Mouse (Mus musculus) intestine, postnatal 0 days (tissue): Measurements from ENCODE around the gene Oscp1. TPM values are rescaled to one million over a fixed set of nuclear protein-coding genes. Genes with fewer than 3 reads are reported as not detected.
A peak's percentile ranks its signal among the peaks of the same experiment; 100 is the strongest.

Experiments used
- ATAC-seq: fragments of 200-750 bp; cut with Nextera tagmentation; 2 replicates; pipeline ENCODE4 v1.8.0; 2017; ENCODE audit warnings: mild to moderate bottlenecking, moderate TSS enrichment, moderate library complexity
- H3K27ac ChIP-seq: fragments of 300-500 bp; sonication (generic); 2 replicates; pipeline ENCODE4 v1.5.1; 2014; ENCODE audit warnings: mild to moderate bottlenecking, low read depth, low read length, moderate library complexity
- H3K27me3 ChIP-seq: fragments of 300-500 bp; sonication (generic); replicated peaks from 2 replicates; pipeline ENCODE4 v1.6.1; 2014; ENCODE audit warnings: low read length, mixed read lengths; ENCODE audit not compliant: control insufficient read depth, insufficient read depth
- H3K36me3 ChIP-seq: fragments of 300-500 bp; sonication (generic); 2 replicates; pipeline ENCODE4 v1.6.1; 2014; ENCODE audit warnings: mild to moderate bottlenecking, moderate library complexity; ENCODE audit not compliant: control insufficient read depth, insufficient read depth
- H3K4me1 ChIP-seq: fragments of 300-500 bp; sonication (generic); replicated peaks from 2 replicates; pipeline ENCODE4 v1.6.1; 2014; ENCODE audit warnings: antibody characterized with exemption, low read length, mixed read lengths; ENCODE audit not compliant: control insufficient read depth, insufficient read depth
- H3K4me2 ChIP-seq: fragments of 300-500 bp; sonication (generic); replicated peaks from 2 replicates; pipeline ENCODE4 v1.6.1; 2014; ENCODE audit warnings: low read depth, mild to moderate bottlenecking, moderate library complexity
- H3K4me3 ChIP-seq: fragments of 300-500 bp; sonication (generic); 2 replicates; pipeline ENCODE4 v1.5.1; 2014; ENCODE audit warnings: low read depth, low read length
- H3K9ac ChIP-seq: fragments of 300-500 bp; sonication (generic); 2 replicates; pipeline ENCODE4 v1.6.1; 2014; ENCODE audit warnings: mild to moderate bottlenecking, low read depth, low read length
- H3K9me3 ChIP-seq: fragments of 300-500 bp; sonication (generic); 2 replicates; pipeline ENCODE4 v1.6.1; 2016; ENCODE audit warnings: mixed run types; ENCODE audit not compliant: control insufficient read depth
- CTCF ChIP-seq: sonication (generic); IDR thresholded peaks from 2 replicates; pipeline ENCODE4 v1.5.1; 2016; ENCODE audit warnings: low read depth, mild to moderate bottlenecking, control low read depth, antibody characterized with exemption, moderate library complexity
- whole genome bisulfite sequencing: fragments of 180-500 bp; shearing (Covaris S2); extraction: QIAGEN DNeasy Blood & Tissue Kit; methylation state at CpG from one replicate; pipeline ENCODE4 v1.1.7; 2014; 5-methylcytosine and 5-hydroxymethylcytosine counted together
- polyA plus RNA-seq: library from polyadenylated mRNA; unstranded; fragments of >200 nt; fragmentation: Nextera tagmentation; extraction: Ambion mirVana; gene quantifications from 2 replicates; pipeline ENCODE4 v1.2.1, GENCODE M21; 2015

Gene Oscp1
- polyA plus RNA-seq = 2.7 and 3.5 TPM in 2 replicates

DNA sequence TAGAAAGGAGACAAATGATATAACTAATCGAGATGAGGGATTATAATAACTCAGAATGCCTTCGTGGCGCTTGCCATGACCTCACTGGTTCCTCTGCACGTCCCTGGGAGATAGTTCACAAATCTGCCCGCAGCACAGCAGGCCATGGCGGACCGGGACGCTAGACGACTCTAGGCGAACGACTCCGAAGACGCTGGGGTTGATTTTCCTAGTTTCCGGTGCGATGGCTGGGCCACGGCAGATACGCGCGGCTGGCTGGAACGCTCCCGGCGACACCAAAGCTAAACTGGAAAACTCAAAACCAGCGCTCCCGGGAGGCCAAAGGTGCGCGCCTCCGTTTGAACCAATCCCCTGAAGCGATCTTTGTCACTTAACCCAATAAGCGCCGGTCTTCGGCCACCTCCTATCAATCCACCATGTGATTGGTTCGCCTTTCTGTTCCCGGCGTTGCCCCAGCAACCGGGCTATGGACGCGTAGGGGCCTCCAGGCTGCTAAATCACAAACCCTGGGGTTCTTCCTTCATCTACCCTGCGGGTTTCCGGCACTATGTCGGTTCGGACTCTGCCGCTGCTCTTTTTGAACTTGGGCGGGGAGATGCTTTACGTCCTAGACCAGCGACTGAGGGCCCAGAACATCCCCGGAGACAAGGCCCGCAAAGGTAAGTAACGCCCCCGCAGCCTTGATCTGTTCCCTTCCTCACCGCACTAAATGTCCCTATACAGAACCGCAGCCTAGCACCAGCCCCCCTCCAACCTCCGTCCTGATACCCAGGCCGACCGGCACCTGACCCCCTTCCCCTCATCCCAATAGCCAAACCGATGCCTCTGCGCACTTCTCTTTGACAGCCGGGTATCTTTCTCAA is at the start of gene Oscp1:
Gene Oscp1 (plus strand): TSS at position 432 of the 863 bp plus-strand sequence.
- peak within 1 kb of the TSS; percentile 62 for H3K4me3 ChIP-seq
- peak; percentile 96 for ATAC-seq
- under 1% methylated on average over 57 of the region's 57 CpGs for WGBS
- peak within 1 kb of the TSS; percentile 85 for H3K4me2 ChIP-seq
- H3K27ac ChIP-seq = no peak within 1 kb of the TSS
- no peaks in the 10 kb centered on the region; the same call in 1 of the 2 replicates for H3K4me1 ChIP-seq
- no peaks in the 10 kb centered on the region for H3K27me3 ChIP-seq
- TF ChIP-seq CTCF = no peak
- peak within 1 kb of the TSS; percentile 51 for H3K9ac ChIP-seq
- H3K9me3 ChIP-seq = no peaks in the 10 kb centered on the region
- H3K36me3 ChIP-seq = peaks cover 23% of the 10 kb centered on the region

DNA sequence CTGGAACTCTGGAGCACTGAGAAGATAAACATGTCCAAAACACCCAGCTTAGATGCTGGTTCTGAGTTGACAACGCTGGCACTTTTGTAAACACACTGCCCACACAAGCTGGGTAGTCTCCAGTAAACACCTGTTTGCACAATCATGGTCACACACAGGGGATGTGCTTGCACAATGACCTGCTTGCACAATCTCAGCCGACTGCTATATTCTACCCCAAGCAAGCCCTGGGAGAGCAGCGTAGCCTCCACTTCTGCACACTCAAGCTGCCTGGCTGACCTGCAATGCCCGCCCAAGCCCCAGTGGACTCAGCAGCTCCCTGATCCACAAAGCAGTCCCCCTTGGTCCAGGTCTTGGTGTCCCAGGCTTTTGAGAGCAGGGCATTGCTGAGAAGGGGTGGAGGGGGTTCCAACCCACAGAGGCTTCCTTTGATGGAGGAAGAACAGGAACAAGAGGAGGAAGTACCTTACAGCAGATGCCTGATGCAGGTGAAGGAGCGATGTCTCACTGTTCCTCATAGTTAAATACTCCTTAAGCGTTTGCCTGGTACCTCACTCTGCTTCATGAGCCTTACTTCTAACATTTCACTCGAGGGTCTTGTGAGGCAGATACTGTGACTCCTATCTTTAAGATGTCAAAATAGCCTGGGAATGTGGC is 40.6 kb upstream of the Oscp1 start:
- 80% methylated on average over 7 of the region's 7 CpGs for WGBS
- Histone ChIP-seq H3K4me2 (no peak overlapping the region), H3K4me3 (no peak overlapping the region), H3K9ac (no peak overlapping the region), H3K9me3 (no peaks in the 10 kb centered on the region), H3K4me1 (no peaks in the 10 kb centered on the region), H3K27me3 (no peaks in the 10 kb centered on the region), H3K36me3 (no peaks in the 10 kb centered on the region), H3K27ac (no peak overlapping the region)
- no peak for ATAC-seq
- TF ChIP-seq CTCF = no peak

DNA sequence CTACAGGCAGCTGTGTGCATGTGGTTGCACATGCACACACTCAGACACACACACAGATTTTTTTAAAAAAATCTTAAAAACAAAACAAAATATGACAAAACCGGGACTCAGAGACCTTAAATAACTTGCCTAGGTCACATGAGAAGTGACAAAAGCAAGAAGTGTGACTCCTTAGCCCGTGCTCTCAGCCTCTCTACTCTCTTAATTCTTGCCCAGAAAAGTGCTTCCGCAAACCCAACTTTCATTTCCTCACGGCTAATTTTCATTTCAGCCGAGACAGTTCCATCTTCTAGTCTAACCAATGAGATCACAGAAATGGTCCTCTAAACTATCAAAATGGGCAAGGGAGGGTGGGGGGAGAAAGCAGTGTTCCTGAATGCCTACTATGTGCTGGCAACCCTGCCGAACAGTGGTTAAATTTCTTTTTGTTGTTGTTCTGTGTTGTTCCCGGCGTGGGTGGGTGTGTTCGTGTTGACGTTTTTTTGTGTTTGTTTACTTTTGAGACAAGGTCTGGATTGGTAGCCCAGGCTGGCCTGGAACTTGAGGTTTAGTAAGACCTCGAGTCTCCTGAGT is 39.3 kb upstream of the Oscp1 start:
- Histone ChIP-seq H3K9me3 (no peaks in the 10 kb centered on the region), H3K36me3 (no peaks in the 10 kb centered on the region), H3K27ac (no peak overlapping the region), H3K9ac (no peak overlapping the region), H3K27me3 (no peaks in the 10 kb centered on the region), H3K4me3 (no peak overlapping the region), H3K4me1 (no peaks in the 10 kb centered on the region), H3K4me2 (no peak overlapping the region)
- TF ChIP-seq CTCF = no peak
- no peak for ATAC-seq
- 74% methylated on average over 11 of the region's 11 CpGs for WGBS

DNA sequence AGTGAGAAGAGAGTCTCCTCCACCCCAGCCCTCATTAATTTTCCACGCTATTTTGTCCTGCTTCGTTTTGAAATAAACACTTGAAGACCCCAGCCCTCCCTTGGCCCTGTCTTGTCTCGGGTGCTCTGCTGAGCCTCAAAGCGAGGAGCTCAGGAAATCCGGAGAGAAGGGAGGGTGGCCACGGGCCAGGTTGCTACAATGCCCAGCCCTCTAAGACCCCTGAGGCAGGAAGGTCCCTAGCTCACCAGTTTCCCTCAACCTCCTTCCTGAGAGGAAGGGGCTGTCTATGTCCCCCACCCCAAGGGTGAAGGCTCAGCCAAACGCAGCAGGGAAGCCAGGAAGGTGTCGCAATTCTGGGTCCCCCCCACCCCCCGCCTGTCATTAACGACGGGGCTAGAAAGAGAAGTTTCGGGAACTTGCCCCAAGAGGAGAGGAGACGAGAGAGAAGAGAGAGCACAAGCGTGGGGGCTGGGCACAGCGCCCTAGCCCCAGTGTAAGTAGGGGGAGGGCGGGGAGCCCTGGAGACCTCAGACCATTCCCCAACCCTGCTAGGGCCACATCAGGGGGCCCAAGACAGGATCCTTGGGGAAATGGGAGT is 34.0 kb upstream of the Oscp1 start, which contains the start of gene Csf3r:
Gene Csf3r (plus strand): TSS at position 248 of the 598 bp plus-strand sequence.
- no peak for ATAC-seq
- no peaks in the 10 kb centered on the region for H3K9me3 ChIP-seq
- no peak within 1 kb of the TSS for H3K4me3 ChIP-seq
- no peak for TF ChIP-seq CTCF
- no peak within 1 kb of the TSS for H3K9ac ChIP-seq
- 38% methylated on average over 16 of the region's 16 CpGs for WGBS
- no peaks in the 10 kb centered on the region for H3K27me3 ChIP-seq
- H3K4me1 ChIP-seq = no peaks in the 10 kb centered on the region
- H3K36me3 ChIP-seq = no peaks in the 10 kb centered on the region
- no peak within 1 kb of the TSS for H3K4me2 ChIP-seq
- H3K27ac ChIP-seq = no peak within 1 kb of the TSS

DNA sequence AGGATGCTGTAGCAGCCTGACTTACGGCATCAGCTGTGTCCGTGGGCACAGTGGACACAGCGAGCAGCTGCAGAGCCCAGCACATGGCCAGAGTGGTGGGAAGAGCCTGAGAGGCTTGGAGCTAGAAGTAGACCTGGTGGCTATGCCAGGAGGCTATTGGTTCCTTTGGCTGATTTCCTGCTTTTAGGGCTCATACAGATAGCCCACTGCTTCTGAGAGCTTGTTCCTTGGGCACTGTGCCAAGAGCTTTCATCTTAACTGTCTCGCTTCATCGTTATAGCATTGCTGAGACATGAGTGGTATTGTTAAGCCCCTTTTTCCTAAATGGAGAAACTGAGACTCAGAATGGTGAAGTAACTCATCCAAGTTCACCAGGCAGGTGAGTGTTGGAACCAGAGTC is 32.6 kb upstream of the Oscp1 start:
- H3K27ac ChIP-seq = no peak overlapping the region
- no peak overlapping the region for H3K9ac ChIP-seq
- no peaks in the 10 kb centered on the region for H3K4me1 ChIP-seq
- H3K36me3 ChIP-seq = no peaks in the 10 kb centered on the region
- no peaks in the 10 kb centered on the region for H3K27me3 ChIP-seq
- 78% methylated on average over 5 of the region's 5 CpGs for WGBS
- no peak for ATAC-seq
- H3K4me3 ChIP-seq = no peak overlapping the region
- H3K9me3 ChIP-seq = no peaks in the 10 kb centered on the region
- H3K4me2 ChIP-seq = no peak overlapping the region
- TF ChIP-seq CTCF = no peak

DNA sequence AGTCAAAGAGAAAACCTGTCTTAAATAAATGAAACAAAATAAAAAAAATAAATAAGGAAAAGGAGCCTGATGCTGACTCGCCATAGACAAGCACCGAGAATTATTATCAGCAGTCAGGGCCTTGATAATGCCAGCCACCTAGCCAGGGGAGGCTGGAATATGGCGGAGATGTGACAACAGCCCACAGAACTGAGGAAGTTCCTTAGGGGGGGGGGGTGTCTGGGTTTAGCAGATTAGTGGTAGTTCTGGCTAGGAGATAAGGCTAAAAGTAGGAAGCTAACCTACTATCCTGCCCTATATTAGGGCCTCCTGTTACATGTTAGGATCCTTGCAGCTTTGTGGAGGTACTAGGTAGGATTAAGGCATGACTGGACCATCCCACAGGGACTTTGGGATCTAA is 30.4 kb upstream of the Oscp1 start:
- no peak for TF ChIP-seq CTCF
- Histone ChIP-seq H3K27ac (no peak overlapping the region), H3K4me3 (no peak overlapping the region), H3K9ac (no peak overlapping the region), H3K27me3 (no peaks in the 10 kb centered on the region), H3K4me1 (no peaks in the 10 kb centered on the region), H3K9me3 (no peaks in the 10 kb centered on the region), H3K4me2 (no peak overlapping the region), H3K36me3 (no peaks in the 10 kb centered on the region)
- no peak for ATAC-seq
- 92% methylated on average over 3 of the region's 3 CpGs for WGBS
